Mouse (Mus musculus) megakaryocyte, embryonic 14.5 days (primary cell): ENCODE measurements around the gene Ndufa9.

Source experiments
- FLI1 ChIP-seq: IDR thresholded peaks from 2 replicates; pipeline ENCODE4 v1.6.1; 2012; ENCODE audit warnings: low read length, inconsistent platforms, mixed read lengths
- GATA1 ChIP-seq: IDR thresholded peaks from 3 replicates; pipeline ENCODE4 v1.6.1; 2012; ENCODE audit warnings: mixed read lengths, low read length, inconsistent platforms, borderline replicate concordance

DNA sequence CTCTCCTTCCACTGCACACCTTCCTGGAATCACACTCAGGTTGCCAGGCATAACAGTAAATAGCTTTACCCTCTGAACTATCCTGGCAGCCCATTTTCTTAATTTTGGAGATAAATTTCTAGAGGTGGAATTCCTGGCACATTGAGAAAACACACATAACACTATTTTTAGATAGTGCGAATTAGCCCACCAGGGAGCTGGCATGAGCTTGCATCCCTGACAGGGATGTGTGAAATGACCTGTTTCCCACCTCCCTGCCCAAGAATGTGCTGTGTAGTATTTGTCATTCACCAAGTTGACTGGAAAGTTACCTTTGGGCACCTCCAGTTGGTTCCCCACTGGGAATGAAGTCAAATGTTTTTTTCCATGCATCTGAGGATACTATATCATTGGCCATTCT, 65.9 kb downstream of the Ndufa9 start:
- TF ChIP-seq GATA1 (no peak), FLI1 (no peak)
